Mouse (Mus musculus) mouse embryonic stem cell (cell line): ENCODE measurements around the gene Rad17.

ENCODE experiments used
- in situ Hi-C, 2 experiments: fragments of 300-500 bp; cut with MboI; formaldehyde crosslinking; loops; 1 replicate in 1 of 2; 3 replicates in 1 of 2; pipeline ENCODE4 v1.14.3; 2019 to 2020; ENCODE audit warnings: low sequenced_read_pairs in 2 of 2, low pct_unique_long_range_greater_than_20kb in 1 of 2, mixed read lengths in 1 of 2; ENCODE audit not compliant: unreplicated experiment in 1 of 2

Rad17 gene

GRCm38 (mm10) chr13:100622241-100622640, 28.6 kb downstream of the Rad17 start:
- in situ Hi-C loops, result loop anchor here in 1 of 2 experiments (25.0 kb wide), 1 partner anchor 535 kb away; no protein-coding TSS in a partner anchor

GRCm38 (mm10) chr13:100617583-100617982, 33.3 kb downstream of the Rad17 start:
- in situ Hi-C loops, result loop anchor here in 1 of 2 experiments (25.0 kb wide), 1 partner anchor 530 kb away; no protein-coding TSS in a partner anchor

GRCm38 (mm10) chr13:100616181-100617087, 34.4 kb downstream of the Rad17 start, which contains the start of gene Marveld2:
TSS of gene Marveld2 (minus strand) at chr13:100616971.
- in situ Hi-C loops, result loop anchor here in 1 of 2 experiments (25.0 kb wide), 1 partner anchor 529 kb away; no protein-coding TSS in a partner anchor

GRCm38 (mm10) chr13:100612903-100613302, 37.9 kb downstream of the Rad17 start:
- in situ Hi-C loops, result loop anchor here in 1 of 2 experiments (25.0 kb wide), 1 partner anchor 526 kb away; no protein-coding TSS in a partner anchor

GRCm38 (mm10) chr13:100612251-100612650, 38.6 kb downstream of the Rad17 start:
- in situ Hi-C loops, result loop anchor here in 1 of 2 experiments (25.0 kb wide), 1 partner anchor 525 kb away; no protein-coding TSS in a partner anchor

- in situ Hi-C loops, result loop anchor here in 1 of 2 experiments (25.0 kb wide), 1 partner anchor 524 kb away; no protein-coding TSS in a partner anchor
Measured at GRCm38 (mm10) chr13:100611266-100611665, 39.6 kb downstream of the Rad17 start.

GRCm38 (mm10) chr13:100607756-100608155, 43.1 kb downstream of the Rad17 start:
- in situ Hi-C loops, result loop anchor here in 1 of 2 experiments (25.0 kb wide), 1 partner anchor 520 kb away; no protein-coding TSS in a partner anchor

- in situ Hi-C loops, result loop anchor here in 1 of 2 experiments (25.0 kb wide), 1 partner anchor 519 kb away; no protein-coding TSS in a partner anchor
Measured at GRCm38 (mm10) chr13:100605845-100606244, 45.0 kb downstream of the Rad17 start.

- in situ Hi-C loops, result loop anchor here in 1 of 2 experiments (25.0 kb wide), 1 partner anchor 516 kb away; no protein-coding TSS in a partner anchor
Measured at GRCm38 (mm10) chr13:100603738-100604095, 47.1 kb downstream of the Rad17 start.

- in situ Hi-C loops, result loop anchor here in 1 of 2 experiments (25.0 kb wide), 1 partner anchor 516 kb away; no protein-coding TSS in a partner anchor
Measured at GRCm38 (mm10) chr13:100603031-100603737, 47.7 kb downstream of the Rad17 start.

GRCm38 (mm10) chr13:100602239-100602902, 48.5 kb downstream of the Rad17 start:
- in situ Hi-C loops, result loop anchor here in 1 of 2 experiments (25.0 kb wide), 1 partner anchor 515 kb away; no protein-coding TSS in a partner anchor

- in situ Hi-C loops, result loop anchor here in 1 of 2 experiments (25.0 kb wide), 1 partner anchor 514 kb away; no protein-coding TSS in a partner anchor
Measured at GRCm38 (mm10) chr13:100601034-100601433, 49.8 kb downstream of the Rad17 start.

GRCm38 (mm10) chr13:100600317-100600716, 50.5 kb downstream of the Rad17 start:
- in situ Hi-C loops, result loop anchor here in 1 of 2 experiments (25.0 kb wide), 1 partner anchor 513 kb away; no protein-coding TSS in a partner anchor

GRCm38 (mm10) chr13:100597284-100597683, 53.6 kb downstream of the Rad17 start:
- in situ Hi-C loops, result no loop called here

GRCm38 (mm10) chr13:100595552-100595885, 55.3 kb downstream of the Rad17 start:
- in situ Hi-C loops, result no loop called here

GRCm38 (mm10) chr13:100594838-100595551, 55.9 kb downstream of the Rad17 start:
- in situ Hi-C loops, result no loop called here

GRCm38 (mm10) chr13:100594041-100594792, 56.6 kb downstream of the Rad17 start:
- in situ Hi-C loops, result no loop called here
